Mouse (Mus musculus) embryonic facial prominence, embryonic 15.5 days (tissue): ENCODE results near the gene Arhgap24. TPM values are rescaled to one million over a fixed set of nuclear protein-coding genes. Genes with fewer than 3 reads are reported as not detected.

Experiments
- ATAC-seq: fragments of 200-750 bp; cut with Nextera tagmentation; 2 replicates; pipeline ENCODE4 v1.8.0; 2017; ENCODE audit warnings: low read depth, moderate TSS enrichment; ENCODE audit not compliant: insufficient number of reproducible peaks, low FRiP score, low TSS enrichment
- H3K27ac ChIP-seq: fragments of 300-500 bp; sonication (generic); replicated peaks from 2 replicates; pipeline ENCODE4 v1.5.1; 2015; ENCODE audit warnings: mild to moderate bottlenecking, inconsistent platforms
- H3K27me3 ChIP-seq: fragments of 300-500 bp; sonication (generic); 2 replicates; pipeline ENCODE4 v1.6.1; 2015; ENCODE audit warnings: inconsistent platforms
- H3K36me3 ChIP-seq: fragments of 300-500 bp; sonication (generic); 2 replicates; pipeline ENCODE4 v1.6.1; 2015; ENCODE audit warnings: mild to moderate bottlenecking, inconsistent platforms
- H3K4me1 ChIP-seq: fragments of 300-500 bp; sonication (generic); 2 replicates; pipeline ENCODE4 v1.6.1; 2015; ENCODE audit warnings: inconsistent platforms
- H3K4me2 ChIP-seq: fragments of 300-500 bp; sonication (generic); replicated peaks from 2 replicates; pipeline ENCODE4 v1.6.1; 2015; ENCODE audit warnings: mild to moderate bottlenecking, inconsistent platforms
- H3K4me3 ChIP-seq: fragments of 300-500 bp; sonication (generic); replicated peaks from 2 replicates; pipeline ENCODE4 v1.5.1; 2015; ENCODE audit warnings: mild to moderate bottlenecking, inconsistent platforms
- H3K9ac ChIP-seq: fragments of 300-500 bp; sonication (generic); 2 replicates; pipeline ENCODE4 v1.6.1; 2015; ENCODE audit warnings: inconsistent platforms
- H3K9me3 ChIP-seq: fragments of 300-500 bp; sonication (generic); replicated peaks from 2 replicates; pipeline ENCODE4 v1.6.1; 2016; ENCODE audit warnings: inconsistent platforms
- WGBS: fragments of 180-500 bp; shearing (Covaris S2); methylation state at CpG from one replicate; pipeline ENCODE4 v1.1.7; 2015; 5-methylcytosine and 5-hydroxymethylcytosine counted together
- polyA plus RNA-seq: library from polyadenylated mRNA; unstranded; fragments of >200 nt; fragmentation: Nextera tagmentation; extraction: Ambion mirVana; gene quantifications from 2 replicates; pipeline ENCODE4 v1.2.1, GENCODE M21; 2015

Gene Arhgap24
- polyA plus RNA-seq, 1 experiment from 2014 or later: 34.0 TPM

DNA sequence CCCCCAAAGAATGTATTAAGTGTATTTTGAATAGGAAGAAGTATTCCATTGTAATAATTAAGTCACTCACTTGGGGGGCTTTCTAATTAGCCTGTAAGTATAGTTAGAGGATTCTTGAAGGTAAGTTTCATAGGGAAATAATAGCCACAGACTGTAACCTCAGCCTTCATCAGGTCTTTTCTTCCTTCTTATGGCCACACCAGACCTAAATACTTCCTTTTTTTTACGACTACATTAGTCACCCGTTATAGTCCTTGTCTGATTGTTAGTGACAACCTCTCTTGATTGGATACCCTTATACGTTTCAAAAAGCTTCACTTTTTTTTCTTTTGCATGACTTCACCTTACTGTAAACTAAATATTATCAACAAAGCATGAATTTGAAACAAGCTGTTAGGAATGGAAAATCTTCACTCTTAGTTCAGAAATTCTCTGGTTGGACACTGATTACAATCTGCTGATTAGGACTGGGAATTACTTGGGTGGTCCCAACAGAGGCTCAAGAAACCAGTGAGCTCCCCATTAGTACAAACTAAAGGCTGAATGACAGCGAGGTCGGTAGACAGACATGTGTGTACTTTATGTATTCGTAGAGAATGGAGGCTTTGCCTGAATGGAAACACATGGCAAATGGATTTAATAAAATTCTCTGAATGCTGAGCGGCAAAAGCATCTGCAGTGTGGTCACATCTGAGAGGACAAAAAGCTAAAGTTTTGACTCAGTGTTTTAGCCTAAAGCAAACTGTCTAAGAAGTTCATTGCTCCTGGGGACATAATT is 158.8 kb downstream of the Arhgap24 start:
- H3K9me3 ChIP-seq: no peaks in the 10 kb centered on the region
- ATAC-seq: no peak
- no peaks in the 10 kb centered on the region for H3K27me3 ChIP-seq
- WGBS: 32% methylated on average over 7 of the region's 7 CpGs
- no peak overlapping the region for H3K4me2 ChIP-seq
- H3K4me1 ChIP-seq: 0 out of 2 replicates have a peak, but pooled peaks cover 6% of the 10 kb centered on the region
- no peak overlapping the region for H3K9ac ChIP-seq
- no peak overlapping the region for H3K4me3 ChIP-seq
- no peaks in the 10 kb centered on the region for H3K36me3 ChIP-seq
- no peak overlapping the region for H3K27ac ChIP-seq

- 0 out of 2 replicates have a peak, but pooled peaks cover 6% of the 10 kb centered on the region for H3K4me1 ChIP-seq
- H3K27me3 ChIP-seq: no peaks in the 10 kb centered on the region
- WGBS: 83% methylated on average over 7 of the region's 7 CpGs
- ATAC-seq: no peak
- H3K4me3 ChIP-seq: no peak overlapping the region
- no peak overlapping the region for H3K4me2 ChIP-seq
- no peaks in the 10 kb centered on the region for H3K9me3 ChIP-seq
- H3K27ac ChIP-seq: no peak overlapping the region
- H3K36me3 ChIP-seq: no peaks in the 10 kb centered on the region
- no peak overlapping the region for H3K9ac ChIP-seq
These were observed 162.2 kb downstream of the Arhgap24 start for GRCm38 (mm10) chr5:102643364-102643763.

DNA sequence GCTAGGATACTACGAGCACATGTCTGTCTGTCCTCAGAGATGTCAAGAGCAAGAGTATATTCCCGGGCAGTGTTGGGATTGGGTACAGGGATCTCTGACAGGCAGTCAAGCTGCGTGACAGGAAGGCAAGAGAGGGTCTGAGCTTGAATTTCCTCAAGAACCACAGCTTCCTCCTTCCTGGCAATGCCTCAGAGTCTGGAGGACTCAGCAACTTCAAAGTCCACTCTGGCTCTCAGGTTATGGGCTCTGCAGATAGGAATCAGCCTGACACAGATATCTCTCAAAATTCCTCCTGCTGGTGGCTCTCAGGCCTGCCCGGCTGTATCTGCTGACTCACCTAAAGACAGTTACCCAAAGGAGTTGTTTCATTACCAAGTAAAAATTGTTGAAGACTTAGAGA is 162.6 kb downstream of the Arhgap24 start:
- no peaks in the 10 kb centered on the region for H3K36me3 ChIP-seq
- H3K9me3 ChIP-seq: no peaks in the 10 kb centered on the region

GRCm38 (mm10) chr5:102659061-102659460 is 177.9 kb downstream of the Arhgap24 start:
- ATAC-seq: no peak
- no peak overlapping the region for H3K9ac ChIP-seq
- peaks cover 6% of the 10 kb centered on the region; the same call in 1 of the 2 replicates for H3K4me1 ChIP-seq
- no peaks in the 10 kb centered on the region for H3K36me3 ChIP-seq
- no peak overlapping the region for H3K4me2 ChIP-seq
- no peaks in the 10 kb centered on the region for H3K9me3 ChIP-seq
- no peak overlapping the region for H3K4me3 ChIP-seq
- H3K27ac ChIP-seq: no peak overlapping the region
- no peaks in the 10 kb centered on the region for H3K27me3 ChIP-seq

More for the DNA sequence above, 162.6 kb downstream of the Arhgap24 start:
- no peak overlapping the region for H3K4me2 ChIP-seq
- ATAC-seq: no peak
- no peak overlapping the region for H3K9ac ChIP-seq
- no peaks in the 10 kb centered on the region for H3K27me3 ChIP-seq
- H3K27ac ChIP-seq: no peak overlapping the region
- WGBS: 74% methylated on average over 4 of the region's 4 CpGs
- no peak overlapping the region for H3K4me3 ChIP-seq
- 0 out of 2 replicates have a peak, but pooled peaks cover 6% of the 10 kb centered on the region for H3K4me1 ChIP-seq

- Histone ChIP-seq H3K27ac (no peak overlapping the region), H3K27me3 (no peaks in the 10 kb centered on the region), H3K9ac (no peak overlapping the region), H3K4me2 (no peak overlapping the region), H3K36me3 (no peaks in the 10 kb centered on the region), H3K4me3 (no peak overlapping the region), H3K9me3 (no peaks in the 10 kb centered on the region), H3K4me1 (peaks cover 27% of the 10 kb centered on the region; the same call in 1 of the 2 replicates)
- WGBS: 27% methylated on average over 13 of the region's 13 CpGs
- ATAC-seq: peak; percentile 70
These were observed 184.0 kb downstream of the Arhgap24 start for GRCm38 (mm10) chr5:102664988-102665726.

DNA sequence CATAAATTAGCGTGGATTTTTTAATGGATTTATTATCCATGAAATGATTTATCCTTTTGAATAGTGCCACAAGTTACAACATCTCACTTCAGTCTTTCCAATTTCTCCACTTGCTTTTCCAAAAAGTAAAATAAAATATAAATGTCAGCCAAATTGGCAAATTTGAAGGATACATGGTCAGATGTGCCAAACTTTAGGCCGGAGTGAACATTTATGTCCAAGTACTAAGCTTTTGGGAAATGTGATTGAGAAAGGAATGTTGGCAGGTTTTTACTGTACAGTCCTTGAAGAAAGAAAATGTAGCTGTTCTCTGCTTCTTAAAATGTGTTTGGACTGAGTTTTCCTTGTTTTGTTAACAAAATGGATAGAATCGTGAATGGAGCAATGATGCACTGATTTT is 185.7 kb downstream of the Arhgap24 start:
- H3K27ac ChIP-seq: peak overlapping the region; percentile 68
- WGBS: 65% methylated on average over 3 of the region's 3 CpGs
- no peaks in the 10 kb centered on the region for H3K9me3 ChIP-seq
- peaks cover 36% of the 10 kb centered on the region; the same call in 1 of the 2 replicates for H3K4me1 ChIP-seq
- H3K27me3 ChIP-seq: no peaks in the 10 kb centered on the region
- no peak overlapping the region for H3K4me3 ChIP-seq
- H3K4me2 ChIP-seq: no peak overlapping the region
- H3K9ac ChIP-seq: no peak overlapping the region
- no peaks in the 10 kb centered on the region for H3K36me3 ChIP-seq
- ATAC-seq: no peak

DNA sequence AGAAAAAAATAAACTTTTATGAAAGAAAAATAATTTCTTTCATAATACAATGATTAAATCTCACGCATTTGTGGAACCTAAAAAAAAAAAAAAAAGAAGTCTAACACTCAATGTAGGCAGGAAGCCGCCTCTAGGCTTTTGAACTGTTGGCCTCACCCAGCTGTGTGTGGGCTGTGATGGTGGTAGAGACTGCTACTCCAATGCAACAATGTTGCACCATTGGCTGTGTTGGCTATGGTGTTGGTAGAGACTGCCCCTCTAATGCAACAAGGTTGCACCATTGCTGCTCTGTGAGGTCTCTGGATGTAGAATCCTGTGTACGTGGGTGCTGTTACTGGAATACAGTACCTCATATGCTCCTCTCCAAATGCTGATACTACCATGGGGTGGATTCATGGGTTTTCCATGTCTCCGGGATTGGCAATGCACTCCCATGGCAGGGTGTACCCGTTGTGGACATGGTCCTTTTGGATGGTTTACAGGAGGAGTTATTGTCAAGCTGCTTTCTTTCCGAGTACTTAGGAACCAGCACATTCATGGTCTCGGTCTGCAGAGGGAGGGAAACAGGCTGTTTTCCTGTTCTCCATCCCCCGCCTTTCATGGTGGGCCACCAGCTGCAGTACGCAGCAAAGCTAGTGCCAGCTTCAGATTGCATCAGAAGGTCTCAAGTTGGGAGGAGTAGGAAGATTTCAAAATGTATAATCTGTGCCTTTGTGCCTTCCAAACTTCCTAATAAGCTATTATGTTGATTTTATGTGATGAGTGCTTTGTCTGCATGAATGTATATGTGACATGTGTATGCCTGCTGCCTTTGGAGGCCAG is 186.8 kb downstream of the Arhgap24 start:
- no peak overlapping the region for H3K9ac ChIP-seq
- no peak overlapping the region; the same call in 1 of the 2 replicates for H3K27ac ChIP-seq
- H3K4me1 ChIP-seq: peaks cover 43% of the 10 kb centered on the region; the same call in 1 of the 2 replicates
- 84% methylated on average over 9 of the region's 9 CpGs for WGBS
- no peaks in the 10 kb centered on the region for H3K27me3 ChIP-seq
- no peaks in the 10 kb centered on the region for H3K9me3 ChIP-seq
- no peak overlapping the region for H3K4me3 ChIP-seq
- H3K4me2 ChIP-seq: no peak overlapping the region
- ATAC-seq: no peak
- no peaks in the 10 kb centered on the region for H3K36me3 ChIP-seq

DNA sequence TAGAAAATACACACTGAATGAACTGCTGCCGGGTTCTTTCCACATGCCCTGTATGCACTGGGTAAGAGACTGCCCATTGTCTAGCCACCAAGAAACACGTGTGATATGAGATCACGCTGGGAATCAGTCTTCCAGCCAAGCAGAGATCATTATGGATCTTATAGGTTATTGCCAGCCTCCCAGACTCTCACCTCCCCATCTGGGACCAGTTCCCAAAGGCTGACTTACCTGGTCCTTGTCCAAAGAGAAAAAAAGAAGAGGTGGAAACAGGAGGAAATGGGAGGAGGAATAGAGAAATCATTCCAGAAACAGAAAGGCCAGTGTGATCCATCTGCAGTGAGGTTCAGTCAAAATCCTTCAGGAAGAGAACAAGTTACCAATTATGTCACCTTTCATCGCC is 189.0 kb downstream of the Arhgap24 start:
- Histone ChIP-seq H3K9ac (no peak overlapping the region), H3K4me3 (no peak overlapping the region), H3K4me2 (no peak overlapping the region), H3K27ac (peak overlapping the region; percentile 66; the same call in 1 of the 2 replicates), H3K36me3 (no peaks in the 10 kb centered on the region), H3K27me3 (no peaks in the 10 kb centered on the region), H3K4me1 (peaks cover 32% of the 10 kb centered on the region; the same call in 1 of the 2 replicates), H3K9me3 (no peaks in the 10 kb centered on the region)
- WGBS: 70% methylated on average over 4 of the region's 4 CpGs
- ATAC-seq: no peak

DNA sequence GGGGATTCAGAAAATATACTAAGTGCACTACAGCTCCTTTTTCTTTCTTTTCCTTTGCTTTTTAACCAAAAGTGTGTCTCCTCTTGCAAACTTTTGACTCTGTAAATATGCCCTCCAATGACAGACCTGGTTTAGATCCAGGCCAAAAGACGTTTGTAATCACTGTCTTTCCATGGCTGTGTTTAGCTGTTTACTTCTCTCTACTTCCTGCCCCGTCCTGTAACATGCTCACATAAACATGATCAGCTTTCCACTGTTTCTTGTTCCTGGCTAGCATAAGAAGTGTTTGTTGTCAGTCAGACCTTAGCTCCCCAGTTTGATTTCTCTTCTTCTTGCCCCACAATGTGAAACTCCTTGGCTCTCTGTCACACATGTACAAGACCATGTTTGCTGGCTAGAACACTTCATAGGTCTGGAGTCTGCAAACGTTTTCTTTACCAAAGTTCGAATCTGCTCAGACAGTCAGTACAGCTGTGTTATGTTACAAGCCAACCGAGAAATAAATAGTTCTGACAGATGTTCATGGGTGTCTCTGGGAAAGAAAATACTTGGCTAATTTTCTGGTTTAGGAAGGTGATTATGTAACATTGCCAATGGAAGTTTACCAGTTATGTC is 189.6 kb downstream of the Arhgap24 start:
- Histone ChIP-seq H3K36me3 (no peaks in the 10 kb centered on the region), H3K27me3 (no peaks in the 10 kb centered on the region), H3K27ac (peak overlapping the region; percentile 66; the same call in 1 of the 2 replicates), H3K4me3 (no peak overlapping the region), H3K9me3 (no peaks in the 10 kb centered on the region), H3K4me2 (no peak overlapping the region), H3K4me1 (peaks cover 27% of the 10 kb centered on the region; the same call in 1 of the 2 replicates), H3K9ac (no peak overlapping the region)
- no peak; the same call in 1 of the 2 replicates for ATAC-seq
- 27% methylated on average over 5 of the region's 5 CpGs for WGBS

DNA sequence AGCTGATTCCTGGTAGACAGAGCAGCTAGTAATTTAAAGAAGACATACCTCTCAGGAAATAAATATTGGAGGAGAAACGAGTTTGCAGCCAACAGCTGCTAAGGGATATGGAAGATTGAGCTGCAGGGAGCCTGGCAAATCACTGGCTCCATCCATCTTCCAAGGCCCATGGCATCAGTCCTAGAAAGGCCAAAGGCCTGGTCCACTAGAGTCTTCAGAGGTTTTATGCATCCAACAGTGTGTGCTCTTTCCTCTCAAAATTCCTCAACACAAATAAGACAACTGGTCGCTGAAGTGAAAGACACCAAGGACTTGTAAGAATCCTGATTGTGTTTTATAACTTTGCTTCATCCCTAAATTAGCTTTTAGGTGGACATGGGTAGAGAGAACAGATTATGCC is 194.1 kb downstream of the Arhgap24 start:
- no peaks in the 10 kb centered on the region for H3K36me3 ChIP-seq
- no peak for ATAC-seq
- H3K4me3 ChIP-seq: no peak overlapping the region
- H3K9me3 ChIP-seq: no peaks in the 10 kb centered on the region
- no peak overlapping the region for H3K9ac ChIP-seq
- no peaks in the 10 kb centered on the region for H3K27me3 ChIP-seq
- 67% methylated on average over 2 of the region's 2 CpGs for WGBS
- no peak overlapping the region for H3K27ac ChIP-seq
- no peak overlapping the region for H3K4me2 ChIP-seq
- H3K4me1 ChIP-seq: 0 out of 2 replicates have a peak, but pooled peaks cover 14% of the 10 kb centered on the region
